Mouse (Mus musculus): Measurements from ENCODE around the gene Jund. TPM values are rescaled to one million over a fixed set of nuclear protein-coding genes. Genes with fewer than 3 reads are reported as not detected.
A peak's percentile ranks its signal among the peaks of the same experiment; 100 is the strongest.

The Jund gene
- total RNA-seq, 2 experiments from 2014 or later, result 219 to 272 TPM

DNA sequence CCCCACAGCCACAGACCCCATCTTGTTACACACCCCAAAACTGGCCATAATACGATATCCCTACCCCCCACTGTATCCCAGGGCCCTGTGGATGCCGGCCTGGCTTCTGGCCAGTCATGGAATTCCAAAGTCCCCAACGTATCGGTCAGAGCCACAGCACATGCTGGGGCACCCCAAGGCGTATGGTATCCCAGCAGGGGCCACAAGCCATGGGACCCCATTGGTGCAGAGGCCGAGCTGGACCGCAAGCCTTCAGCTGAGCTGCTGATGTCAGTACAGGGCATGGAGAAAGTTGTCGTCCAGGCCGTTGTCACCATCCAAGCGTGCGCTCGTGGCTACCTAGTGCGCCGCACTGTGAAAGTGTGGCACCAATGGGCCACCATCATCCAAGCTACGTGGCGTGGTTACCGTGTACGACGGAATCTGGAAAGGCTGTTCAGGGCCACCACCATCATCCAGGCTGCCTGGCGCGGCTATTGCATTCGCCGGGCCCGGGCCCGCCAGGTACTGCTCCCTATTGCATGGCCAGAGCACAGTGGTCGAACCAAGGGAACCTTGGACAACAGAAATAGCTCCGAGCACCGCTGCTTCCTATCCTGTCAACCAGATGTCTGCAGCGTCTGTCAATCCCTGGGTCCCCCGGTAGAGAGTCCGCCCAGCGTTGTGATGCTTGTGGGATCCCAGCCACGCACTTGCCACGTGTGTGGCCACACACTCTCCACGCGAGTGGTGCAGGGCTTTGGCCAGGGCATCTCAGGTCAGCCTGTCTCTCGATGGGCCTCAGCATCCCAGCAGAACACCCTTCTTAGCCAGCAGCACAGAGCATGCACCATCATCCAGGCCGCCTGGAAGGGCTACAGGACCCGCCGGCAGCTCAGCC, 18.0 kb downstream of the Jund start:
- intact Hi-C loops (cut with DNase I), result no loop called here
- DNase-seq (ENCODE audit: low spot score in 2 of 2), result no peak

GRCm38 (mm10) chr8:70718297-70718696, 19.5 kb downstream of the Jund start, which contains the start of gene Gm3336:
TSS of gene Gm3336 (plus strand) at chr8:70718543.
- DNase-seq (ENCODE audit: low spot score in 2 of 2), result peak; percentile 54 to 60
- intact Hi-C loops (cut with DNase I), result loop anchor here (2.0 kb wide), 1 partner anchor 123 kb away; no protein-coding TSS in a partner anchor

DNA sequence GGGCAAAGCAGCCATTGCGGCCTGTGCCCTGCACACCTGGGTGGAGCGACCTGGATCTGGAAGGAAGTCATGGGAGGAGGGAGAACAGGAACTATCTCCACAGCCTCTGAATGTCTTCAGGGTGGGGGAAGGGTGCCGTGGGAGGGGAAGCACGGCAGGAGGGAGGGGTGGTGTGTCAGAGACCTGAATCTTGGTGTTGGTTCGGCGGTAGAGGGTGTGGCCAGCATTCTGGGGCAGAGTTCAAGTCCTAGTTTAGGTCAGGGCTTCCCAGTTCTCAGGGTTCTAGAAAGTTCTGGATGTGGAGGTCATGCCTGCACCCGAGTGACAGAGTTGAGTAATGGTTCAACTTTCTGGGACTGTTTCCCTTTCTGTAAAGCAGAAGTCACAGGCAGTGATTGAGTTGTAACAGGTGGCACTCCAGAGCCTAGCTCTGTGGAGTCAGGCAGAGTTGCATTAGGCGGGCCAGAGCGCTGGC, 21.1 kb downstream of the Jund start:
- intact Hi-C loops (cut with DNase I), result loop anchor here (1.0 to 2.0 kb wide), 2 partner anchors 32 to 121 kb away; no protein-coding TSS in a partner anchor
- DNase-seq (ENCODE audit: low spot score in 2 of 2), result no peak

GRCm38 (mm10) chr8:70720739-70721138, 22.0 kb downstream of the Jund start:
- peak; percentile 51 to 78 for DNase-seq (ENCODE audit: low spot score in 2 of 2)
- intact Hi-C loops (cut with DNase I), result loop anchor here (1.0 kb wide), 1 partner anchor 32 kb away; no protein-coding TSS in a partner anchor

DNA sequence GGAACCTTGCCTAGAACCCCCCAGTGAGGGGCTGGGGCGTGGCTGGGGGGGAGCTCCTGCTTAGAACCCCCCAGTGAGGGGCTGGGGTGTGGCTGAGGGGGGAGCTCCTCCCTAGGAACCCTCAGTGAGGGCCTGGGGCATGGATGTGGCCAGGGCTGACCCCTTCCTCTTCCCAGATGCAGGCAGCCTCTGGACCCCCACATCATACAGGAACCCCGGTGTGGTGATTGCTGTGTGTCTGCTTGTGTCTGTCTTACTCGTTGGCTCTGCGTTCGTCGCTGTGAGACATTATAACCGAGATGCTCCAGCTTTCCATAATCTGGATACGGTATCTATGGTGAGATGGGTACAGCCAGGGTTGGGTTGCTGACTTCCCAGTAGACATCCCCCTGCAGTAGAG, 22.9 kb downstream of the Jund start:
- no peak for DNase-seq (ENCODE audit: low spot score in 2 of 2)
- intact Hi-C loops (cut with DNase I), result no loop called here

DNA sequence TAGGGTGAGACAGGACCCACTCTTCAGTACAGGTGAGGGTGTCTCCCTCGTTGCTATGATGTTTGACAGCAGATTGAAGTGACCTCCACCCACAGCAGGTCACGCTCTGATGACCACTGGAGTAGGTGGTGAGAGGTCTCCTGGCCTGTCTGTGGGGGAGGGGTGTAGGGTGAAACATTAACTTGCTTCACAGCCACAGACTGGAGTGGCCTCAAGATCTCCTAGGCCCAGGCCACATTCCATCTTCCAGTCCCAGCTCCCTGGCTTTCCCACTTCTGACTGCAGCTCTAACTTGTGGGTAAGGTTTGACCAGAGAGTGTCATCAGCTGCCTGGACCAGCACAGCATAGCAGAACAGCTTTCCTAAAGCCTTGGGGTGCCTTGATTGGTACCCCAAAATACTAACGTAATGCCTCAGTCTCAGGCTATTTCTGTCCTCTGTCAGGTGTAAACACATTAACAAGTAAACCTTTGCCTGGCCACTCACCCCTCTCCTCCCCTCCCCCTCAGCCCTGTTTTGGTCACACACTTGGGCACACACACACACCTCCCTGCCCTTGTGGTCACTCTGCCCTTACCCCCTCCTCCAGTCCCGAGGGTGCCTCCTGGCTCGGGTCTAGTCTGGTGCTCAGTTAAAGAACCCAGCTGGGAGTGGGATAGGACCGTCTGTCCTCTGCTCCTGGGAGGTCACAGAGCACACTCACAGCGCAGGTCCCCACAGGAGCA, 24.9 kb downstream of the Jund start, which contains the start of gene Pde4c:
TSS of gene Pde4c (plus strand) at position 235 of the 725 bp plus-strand sequence.
- intact Hi-C loops (cut with DNase I), result no loop called here
- no peak for DNase-seq (ENCODE audit: low spot score in 2 of 2)

- no peak for DNase-seq (ENCODE audit: low spot score in 2 of 2)
Observed at GRCm38 (mm10) chr8:70724216-70724615, 25.5 kb downstream of the Jund start.

GRCm38 (mm10) chr8:70725792-70726447, 27.2 kb downstream of the Jund start:
- intact Hi-C loops (cut with DNase I), result no loop called here
- DNase-seq (ENCODE audit: low spot score in 2 of 2), result no peak

More at GRCm38 (mm10) chr8:70724216-70724615, 25.5 kb downstream of the Jund start:
- intact Hi-C loops (cut with DNase I), result no loop called here

GRCm38 (mm10) chr8:70726721-70727120, 28.0 kb downstream of the Jund start:
- intact Hi-C loops (cut with DNase I), result no loop called here
- DNase-seq (ENCODE audit: low spot score in 2 of 2), result no peak

DNA sequence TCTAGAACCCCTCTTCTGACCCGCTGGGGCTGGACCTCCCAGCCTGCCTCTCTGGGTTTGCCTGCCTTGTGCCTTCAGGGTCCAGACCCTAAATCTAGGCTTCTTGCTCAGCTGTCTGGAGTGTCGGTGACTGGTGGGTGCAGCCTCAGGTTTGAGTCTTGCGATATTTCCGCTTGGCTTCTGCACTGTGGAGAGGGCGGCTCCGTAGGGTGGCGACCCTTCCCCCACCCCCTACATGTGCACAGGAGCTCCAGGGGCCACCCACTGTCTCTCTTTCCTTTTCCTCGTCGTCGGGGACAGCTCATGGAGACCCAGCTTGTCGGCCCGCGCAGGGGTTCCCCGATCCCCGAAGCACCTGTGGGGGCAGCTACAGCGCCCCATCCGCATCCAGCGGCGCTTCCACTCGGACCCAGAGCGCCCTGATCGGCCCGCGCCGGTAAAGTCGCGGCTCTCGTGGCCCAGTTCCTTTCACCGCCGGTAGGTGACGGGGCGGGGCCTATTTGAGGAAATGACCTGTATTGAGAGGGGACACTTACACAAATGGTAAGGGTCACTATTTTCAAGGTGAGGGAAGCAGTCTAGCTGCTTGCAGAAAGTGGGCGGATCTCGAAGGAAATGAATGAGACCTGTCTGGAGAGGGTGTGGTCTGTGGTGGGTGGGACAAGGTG, 31.2 kb downstream of the Jund start:
- no peak for DNase-seq (ENCODE audit: low spot score in 2 of 2)
- intact Hi-C loops (cut with DNase I), result no loop called here

- intact Hi-C loops (cut with DNase I), result no loop called here
Observed at GRCm38 (mm10) chr8:70730956-70731355, 32.2 kb downstream of the Jund start.

DNA sequence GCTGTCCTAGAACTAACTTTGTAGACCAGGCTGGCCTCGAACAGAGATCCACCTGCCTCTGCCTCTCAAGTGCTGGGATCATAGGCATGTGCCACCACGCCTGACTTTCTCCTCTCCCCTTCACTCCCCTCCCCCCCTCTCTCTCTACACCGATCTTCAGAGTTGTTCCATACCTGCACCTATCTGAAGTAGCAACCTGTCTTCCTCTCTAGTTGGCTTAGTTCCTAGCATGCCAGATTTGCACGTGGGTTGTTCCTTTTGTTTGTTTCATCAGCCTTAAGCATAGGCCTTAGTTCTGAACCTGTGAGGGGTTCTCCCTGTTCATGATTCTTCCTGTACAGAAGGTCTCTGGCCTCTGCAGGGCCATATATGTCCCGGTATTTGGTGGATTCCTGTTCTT, 39.0 kb downstream of the Jund start:
- no peak for DNase-seq (ENCODE audit: low spot score in 2 of 2)
- intact Hi-C loops (cut with DNase I), result no loop called here

More at GRCm38 (mm10) chr8:70730956-70731355, 32.2 kb downstream of the Jund start:
- DNase-seq (ENCODE audit: low spot score in 2 of 2), result no peak

DNA sequence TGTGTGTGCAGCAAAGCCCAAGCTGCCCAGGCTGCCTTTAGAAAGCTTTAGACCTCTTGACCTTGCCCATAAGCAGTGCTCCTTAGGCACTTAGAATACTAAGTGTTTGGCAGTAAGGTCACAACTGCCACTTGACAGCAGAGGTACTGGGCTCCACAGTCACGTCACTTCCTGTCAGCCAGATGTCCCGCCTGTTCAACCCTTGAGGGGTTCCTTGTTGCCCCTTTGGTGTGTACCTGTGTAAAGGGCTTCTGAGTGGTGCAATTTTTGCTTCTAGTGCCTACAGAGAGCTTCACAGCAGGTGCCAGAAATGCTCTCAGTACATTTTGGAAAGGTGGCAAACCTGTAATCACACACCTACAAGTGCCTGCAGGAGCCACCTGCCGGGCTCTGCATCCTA, 39.5 kb downstream of the Jund start:
- intact Hi-C loops (cut with DNase I), result no loop called here
- no peak for DNase-seq (ENCODE audit: low spot score in 2 of 2)

GRCm38 (mm10) chr8:70741661-70742060, 42.9 kb downstream of the Jund start:
- intact Hi-C loops (cut with DNase I), result no loop called here
- no peak for DNase-seq (ENCODE audit: low spot score in 2 of 2)

DNA sequence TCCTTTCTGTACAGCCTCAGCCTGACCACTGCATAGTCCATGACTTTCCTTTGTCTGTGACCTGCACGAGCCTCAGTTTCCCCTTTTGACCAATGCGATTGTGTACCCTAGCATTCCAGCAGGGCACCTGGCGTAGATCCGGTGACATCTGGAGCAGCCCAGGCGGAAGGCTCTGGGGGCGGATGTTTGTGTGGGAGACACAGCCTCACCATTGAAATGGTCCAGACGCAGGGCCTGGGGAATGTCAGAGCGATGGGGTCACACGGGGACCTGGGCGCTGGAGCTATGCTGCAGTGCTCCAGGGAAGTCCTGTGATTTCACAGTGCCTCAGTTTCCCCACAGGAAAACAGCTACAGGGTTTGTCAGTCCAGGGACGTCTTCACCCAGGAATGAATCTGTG, 43.4 kb downstream of the Jund start:
- DNase-seq (ENCODE audit: low spot score in 2 of 2), result no peak
- intact Hi-C loops (cut with DNase I), result no loop called here

DNA sequence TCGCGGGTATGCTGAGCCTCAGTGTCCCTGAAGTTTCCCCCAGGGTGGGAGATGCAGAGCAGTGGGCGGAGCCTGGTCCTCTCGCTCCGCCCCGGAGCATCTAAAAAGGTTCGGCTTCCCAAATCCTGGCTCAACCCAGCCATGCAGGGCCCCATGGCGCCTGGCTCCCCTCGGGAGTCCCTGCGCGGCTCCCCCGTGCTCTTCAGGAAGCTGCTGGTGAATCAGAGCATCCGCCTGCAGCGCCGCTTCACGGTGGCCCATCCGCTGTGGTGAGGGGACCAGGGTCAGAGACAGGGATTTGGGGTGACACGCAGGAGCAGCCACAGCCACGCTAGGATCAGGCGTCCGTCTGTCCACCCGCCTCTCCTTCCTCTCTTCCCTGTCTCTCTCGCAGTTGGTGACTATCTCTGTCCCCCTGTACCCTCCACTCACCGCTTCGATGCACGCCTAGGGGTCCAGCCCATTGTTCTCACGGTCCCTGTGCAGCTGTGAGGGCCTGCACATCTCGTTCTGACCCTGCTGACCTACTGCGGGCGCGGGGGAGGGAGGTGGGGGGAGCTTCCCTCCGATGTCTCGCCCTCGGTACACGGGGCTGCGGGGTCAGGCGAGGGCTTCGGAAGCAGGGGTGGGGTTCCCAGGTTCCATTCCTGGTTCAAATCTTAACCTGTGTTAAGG, 44.4 kb downstream of the Jund start:
- intact Hi-C loops (cut with DNase I), result no loop called here
- no peak for DNase-seq (ENCODE audit: low spot score in 2 of 2)

DNA sequence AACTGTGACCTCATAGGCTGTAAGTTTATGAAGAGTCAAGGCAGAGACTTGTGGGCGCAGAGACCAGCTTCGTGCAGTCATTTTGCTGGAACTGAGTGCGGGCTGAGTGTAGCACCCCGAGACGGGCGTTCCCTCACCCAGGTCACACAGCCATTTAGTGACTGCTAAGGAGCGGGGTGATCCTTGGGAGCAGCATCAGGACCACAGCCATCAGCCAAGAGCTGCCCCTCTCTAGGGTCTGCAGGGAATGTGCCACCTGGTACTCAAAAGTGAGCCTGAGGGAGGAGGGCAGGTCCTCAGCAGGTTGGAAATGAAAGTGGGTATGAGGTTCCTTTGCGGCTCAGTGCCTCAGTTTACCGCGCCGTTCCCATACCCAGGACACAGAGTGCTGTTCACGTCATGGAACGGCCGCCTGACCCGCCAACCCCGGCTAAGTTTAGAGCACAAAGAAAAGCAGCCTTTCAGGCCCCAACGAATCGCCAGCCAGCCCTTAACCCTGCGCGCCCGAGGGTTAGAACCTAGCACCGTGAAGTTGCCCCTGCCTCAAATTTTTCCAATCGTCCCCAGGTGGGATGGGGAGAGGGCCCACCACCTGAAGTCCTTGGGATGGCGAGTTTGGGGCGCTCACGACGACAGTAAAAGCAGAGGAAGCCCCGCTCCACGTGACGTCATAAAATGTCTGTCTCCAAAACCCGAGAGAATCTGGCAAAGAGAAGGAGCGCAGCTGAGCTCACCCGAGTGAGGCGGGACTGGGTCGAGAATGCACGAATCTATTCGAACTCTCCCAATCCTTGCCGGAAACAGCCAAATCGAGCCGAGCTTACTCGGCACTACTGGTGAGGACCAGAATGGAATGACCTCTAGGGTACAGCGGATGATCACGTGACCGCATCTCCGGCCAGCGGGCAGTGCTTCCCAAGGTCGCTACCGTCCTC, 45.2 kb downstream of the Jund start:
- intact Hi-C loops (cut with DNase I), result no loop called here
- DNase-seq (ENCODE audit: low spot score in 2 of 2), result no peak

DNA sequence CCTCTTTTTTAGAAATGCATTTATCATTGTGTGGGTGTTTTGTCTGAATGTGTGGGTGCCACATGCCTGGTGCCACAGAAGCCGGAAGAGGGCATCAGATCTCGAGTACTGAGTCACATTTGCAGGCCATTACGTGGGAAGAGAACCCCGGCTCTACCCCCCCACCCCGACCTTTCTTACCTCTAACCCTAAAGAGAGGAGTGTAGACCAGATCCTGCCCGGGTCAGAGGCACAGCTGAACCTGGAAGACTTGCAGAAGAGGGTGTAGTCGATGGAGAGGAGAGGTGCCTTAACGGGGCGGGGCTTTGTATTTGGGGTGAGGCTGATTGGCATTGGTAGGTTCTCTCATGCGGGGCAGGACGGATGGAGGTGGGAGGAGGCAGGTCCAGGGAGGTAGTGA, 46.1 kb downstream of the Jund start:
- intact Hi-C loops (cut with DNase I), result no loop called here
- DNase-seq (ENCODE audit: low spot score in 2 of 2), result no peak
